Mouse (Mus musculus) liver, adult 2 months (tissue): ENCODE results near the gene Gpha2. TPM values are rescaled to one million over a fixed set of nuclear protein-coding genes. Genes with fewer than 3 reads are reported as not detected.

Experiments
- DNase-seq: peaks from one replicate; pipeline ENCODE4 v3.0.0-alpha.2; 2011; ENCODE audit warnings: low read depth, low spot score; ENCODE audit errors: extremely low read depth
- H3K27ac ChIP-seq: fragments of 200-500 bp; replicated peaks from 2 replicates; pipeline ENCODE4 v1.5.1; 2012; ENCODE audit warnings: low read depth, mild to moderate bottlenecking, control low read depth, inconsistent platforms, low read length; ENCODE audit not compliant: insufficient read depth
- H3K27me3 ChIP-seq: fragments of 200-500 bp; 2 replicates; pipeline ENCODE4 v1.6.1; 2012; ENCODE audit warnings: mild to moderate bottlenecking, moderate library complexity, low read length, inconsistent platforms; ENCODE audit not compliant: control insufficient read depth, insufficient read depth
- H3K36me3 ChIP-seq: fragments of 200-500 bp; 2 replicates; pipeline ENCODE4 v1.6.1; 2012; ENCODE audit warnings: low read length, inconsistent platforms; ENCODE audit not compliant: control insufficient read depth, insufficient read depth
- H3K4me1 ChIP-seq: fragments of 200-500 bp; 2 replicates; pipeline ENCODE4 v1.6.1; 2011; ENCODE audit warnings: low read length; ENCODE audit not compliant: control insufficient read depth, insufficient read depth
- H3K4me3 ChIP-seq: fragments of 200-500 bp; 2 replicates; pipeline ENCODE4 v1.5.1; 2011; ENCODE audit warnings: low read depth, mild to moderate bottlenecking, control low read depth, low read length, moderate library complexity; ENCODE audit not compliant: insufficient read depth
- H3K79me2 ChIP-seq: fragments of 200-500 bp; 2 replicates; pipeline ENCODE4 v1.6.1; 2012; ENCODE audit warnings: inconsistent platforms, mild to moderate bottlenecking, low read length, moderate library complexity; ENCODE audit not compliant: control insufficient read depth, insufficient read depth
- H3K9ac ChIP-seq: fragments of 200-500 bp; 2 replicates; pipeline ENCODE4 v1.6.1; 2012; ENCODE audit warnings: low read depth, mild to moderate bottlenecking, control low read depth, inconsistent platforms, low read length
- CTCF ChIP-seq: fragments of 200-500 bp; IDR thresholded peaks from 2 replicates; pipeline ENCODE4 v1.5.1; 2011; ENCODE audit warnings: low read depth, low read length, control low read depth
- POLR2A ChIP-seq: fragments of 200-500 bp; IDR thresholded peaks from 2 replicates; pipeline ENCODE4 v1.6.1; 2011; ENCODE audit warnings: low read length, control low read depth; ENCODE audit not compliant: insufficient read depth; ENCODE audit errors: extremely low read depth
- WGBS: fragments of 180-500 bp; shearing (Covaris S2); methylation state at CpG from one replicate; pipeline ENCODE4 v1.1.7; 2018; 5-methylcytosine and 5-hydroxymethylcytosine counted together
- polyA plus RNA-seq: library from polyadenylated mRNA; depleted of rRNA; stranded (reverse); fragments of >200 nt; gene quantifications from 2 replicates; pipeline ENCODE4 v1.2.3, GENCODE M21; 2012
- total RNA-seq: library from RNA; depleted of rRNA; stranded (reverse); fragments of >200 nt; gene quantifications from 2 replicates; pipeline ENCODE4 v1.2.3, GENCODE M21; 2014

The Gpha2 gene
- total and polyA plus RNA-seq, 2 experiments = 0.28 TPM; not detected in 1

- 78% methylated on average over 5 of the region's 5 CpGs for WGBS
- TF ChIP-seq CTCF (no peak), POLR2A (no peak)
- Histone ChIP-seq H3K36me3 (no peaks in the 10 kb centered on the region), H3K4me1 (no peaks in the 10 kb centered on the region), H3K4me3 (no peak overlapping the region), H3K79me2 (no peaks in the 10 kb centered on the region), H3K27ac (no peak overlapping the region), H3K27me3 (no peaks in the 10 kb centered on the region), H3K9ac (no peak overlapping the region)
- no peak for DNase-seq
Measured at GRCm38 (mm10) chr19:6206716-6207115, 19.5 kb upstream of the Gpha2 start.

GRCm38 (mm10) chr19:6216046-6216705, 10.0 kb upstream of the Gpha2 start:
- no peak for DNase-seq
- H3K9ac ChIP-seq = no peak overlapping the region
- H3K4me1 ChIP-seq = no peaks in the 10 kb centered on the region
- H3K27me3 ChIP-seq = no peaks in the 10 kb centered on the region
- H3K4me3 ChIP-seq = no peak overlapping the region
- H3K79me2 ChIP-seq = no peaks in the 10 kb centered on the region
- H3K36me3 ChIP-seq = no peaks in the 10 kb centered on the region
- 83% methylated on average over 6 of the region's 6 CpGs for WGBS
- H3K27ac ChIP-seq = no peak overlapping the region
- TF ChIP-seq CTCF = no peak
- no peak for TF ChIP-seq POLR2A

- 68% methylated on average over 6 of the region's 6 CpGs for WGBS
- no peak for TF ChIP-seq POLR2A
Measured at GRCm38 (mm10) chr19:6218606-6219005, 7.6 kb upstream of the Gpha2 start.

GRCm38 (mm10) chr19:6226763-6227162, 583 bp downstream of the Gpha2 start:
- Histone ChIP-seq H3K27ac (no peak overlapping the region), H3K27me3 (no peaks in the 10 kb centered on the region), H3K9ac (no peak overlapping the region), H3K4me3 (no peak overlapping the region), H3K36me3 (peaks cover 5% of the 10 kb centered on the region; the same call in 1 of the 2 replicates), H3K79me2 (no peaks in the 10 kb centered on the region), H3K4me1 (no peaks in the 10 kb centered on the region)
- 97% methylated on average over 14 of the region's 14 CpGs for WGBS
- TF ChIP-seq POLR2A (no peak), CTCF (no peak)
- DNase-seq = no peak

More at GRCm38 (mm10) chr19:6218606-6219005, 7.6 kb upstream of the Gpha2 start:
- Histone ChIP-seq H3K4me3 (no peak overlapping the region), H3K36me3 (no peaks in the 10 kb centered on the region), H3K27ac (no peak overlapping the region), H3K4me1 (no peaks in the 10 kb centered on the region), H3K9ac (no peak overlapping the region), H3K27me3 (no peaks in the 10 kb centered on the region), H3K79me2 (no peaks in the 10 kb centered on the region)
- no peak for DNase-seq

GRCm38 (mm10) chr19:6227864-6228263, 1.7 kb downstream of the Gpha2 start:
- Histone ChIP-seq H3K36me3 (peaks cover 5% of the 10 kb centered on the region; the same call in 1 of the 2 replicates), H3K4me1 (no peaks in the 10 kb centered on the region), H3K27ac (no peak overlapping the region), H3K27me3 (no peaks in the 10 kb centered on the region), H3K4me3 (no peak overlapping the region), H3K9ac (no peak overlapping the region), H3K79me2 (no peaks in the 10 kb centered on the region)
- WGBS = 100% methylated on average over 4 of the region's 4 CpGs
- no peak for DNase-seq
- TF ChIP-seq CTCF (no peak), POLR2A (no peak)

GRCm38 (mm10) chr19:6230411-6230810, 4.2 kb downstream of the Gpha2 start:
- H3K4me3 ChIP-seq = no peak overlapping the region
- WGBS = 90% methylated on average over 4 of the region's 4 CpGs
- DNase-seq = no peak
- no peak overlapping the region for H3K9ac ChIP-seq
- peaks cover 3% of the 10 kb centered on the region; the same call in 1 of the 2 replicates for H3K79me2 ChIP-seq
- H3K36me3 ChIP-seq = peaks cover 5% of the 10 kb centered on the region; the same call in 1 of the 2 replicates
- TF ChIP-seq CTCF (no peak), POLR2A (no peak)
- H3K27me3 ChIP-seq = no peaks in the 10 kb centered on the region
- H3K27ac ChIP-seq = no peak overlapping the region
- peaks cover 12% of the 10 kb centered on the region for H3K4me1 ChIP-seq
